Mouse (Mus musculus) myocyte (in vitro differentiated cells): ENCODE data around the gene Nadsyn1. TPM values are rescaled to one million over a fixed set of nuclear protein-coding genes. Genes with fewer than 3 reads are reported as not detected.

ENCODE experiments used
- H3K27me3 ChIP-seq: one replicate; pipeline ENCODE4 v1.6.1; 2011; ENCODE audit not compliant: control insufficient read depth, insufficient read depth, insufficient read length
- H3K36me3 ChIP-seq: one replicate; pipeline ENCODE4 v1.6.1; 2011; ENCODE audit not compliant: control insufficient read depth, insufficient read depth
- H3K4me2 ChIP-seq: one replicate; pipeline ENCODE4 v1.6.1; 2011; ENCODE audit warnings: low read depth, control low read depth
- H3K4me3 ChIP-seq: one replicate; pipeline ENCODE4 v1.5.1; 2011; ENCODE audit warnings: mild to moderate bottlenecking, control low read depth, moderate library complexity
- H3K79me2 ChIP-seq: one replicate; pipeline ENCODE4 v1.6.1; 2011; ENCODE audit not compliant: control insufficient read depth, insufficient read depth
- H3ac ChIP-seq: one replicate; pipeline ENCODE4 v1.6.1; 2011; ENCODE audit not compliant: control insufficient read depth, insufficient read length
- CEBPB ChIP-seq: IDR thresholded peaks from 2 replicates; pipeline ENCODE4 v1.6.1; 2011; ENCODE audit warnings: mild to moderate bottlenecking, moderate library complexity; ENCODE audit not compliant: poor library complexity, insufficient read depth, severe bottlenecking
- E2F4 ChIP-seq: IDR thresholded peaks from one replicate; pipeline ENCODE4 v1.6.1; 2011; ENCODE audit warnings: mild to moderate bottlenecking, control low read depth, moderate library complexity; ENCODE audit not compliant: insufficient read depth
- MAX ChIP-seq: IDR thresholded peaks from one replicate; pipeline ENCODE4 v1.6.1; 2011; ENCODE audit warnings: low read depth, mild to moderate bottlenecking, control low read depth
- MYOD1 ChIP-seq, 3 experiments: IDR thresholded peaks; one replicate each; pipeline ENCODE4 v1.6.1; 2011; ENCODE audit warnings: control low read depth in 2 of 3, low read depth in 2 of 3, mild to moderate bottlenecking in 2 of 3, moderate library complexity in 1 of 3; ENCODE audit not compliant: insufficient read length in 2 of 3, control insufficient read depth in 1 of 3
- MYOG ChIP-seq, 3 experiments: IDR thresholded peaks; one replicate each; pipeline ENCODE4 v1.6.1; 2011; ENCODE audit warnings: control low read depth in 2 of 3, low read depth in 2 of 3, mild to moderate bottlenecking in 2 of 3; ENCODE audit not compliant: insufficient read length in 2 of 3, control insufficient read depth in 1 of 3, insufficient read depth in 1 of 3
- POLR2A ChIP-seq: IDR thresholded peaks from one replicate; pipeline ENCODE4 v1.6.1; 2011; ENCODE audit warnings: low read depth, mild to moderate bottlenecking, control low read depth, moderate library complexity; ENCODE audit not compliant: insufficient read length
- POLR2AphosphoS2 ChIP-seq: IDR thresholded peaks from one replicate; pipeline ENCODE4 v1.6.1; 2011; ENCODE audit warnings: low read depth, control low read depth; ENCODE audit not compliant: insufficient read length
- REST ChIP-seq: IDR thresholded peaks from one replicate; pipeline ENCODE4 v1.6.1; 2011; ENCODE audit warnings: mild to moderate bottlenecking, control low read depth, moderate library complexity; ENCODE audit not compliant: insufficient read depth, insufficient read length
- SRF ChIP-seq: IDR thresholded peaks from one replicate; pipeline ENCODE4 v1.6.1; 2011; ENCODE audit warnings: low read depth; ENCODE audit not compliant: control insufficient read depth, insufficient read length
- TCF12 ChIP-seq: IDR thresholded peaks from one replicate; pipeline ENCODE4 v1.6.1; 2011; ENCODE audit warnings: mild to moderate bottlenecking, control low read depth; ENCODE audit not compliant: poor library complexity, insufficient read depth, severe bottlenecking
- TCF3 ChIP-seq: IDR thresholded peaks from one replicate; pipeline ENCODE4 v1.6.1; 2011; ENCODE audit warnings: low read depth, control low read depth; ENCODE audit not compliant: insufficient read length
- USF1 ChIP-seq: IDR thresholded peaks from one replicate; pipeline ENCODE4 v1.6.1; 2011; ENCODE audit warnings: low read depth, mild to moderate bottlenecking, control low read depth, moderate library complexity
- polyA plus RNA-seq: library from polyadenylated mRNA; unstranded; fragments of >200 nt; fragmentation: generic; extraction: Trizol; gene quantifications from one replicate; pipeline ENCODE4 v1.2.1, GENCODE M21; 2012; ENCODE audit warnings: missing spikeins

Gene Nadsyn1
- polyA plus RNA-seq, 1 experiment = 5.7 TPM

- no peak overlapping the region for H3K4me3 ChIP-seq
- no peaks in the 10 kb centered on the region for H3K36me3 ChIP-seq
- H3K4me2 ChIP-seq = no peak overlapping the region
- H3ac ChIP-seq = no peak overlapping the region
- H3K79me2 ChIP-seq = no peaks in the 10 kb centered on the region
- TF ChIP-seq MYOD1 (IDR thresholded peaks at IDR 0.05; ENCODE audit: control insufficient read depth in 1 of 3, insufficient read length in 2 of 3, low read depth in 2 of 3) (no peak), REST (no peak), MAX (no peak), POLR2AphosphoS2 (no peak), MYOG (IDR thresholded peaks at IDR 0.05; ENCODE audit: control insufficient read depth in 1 of 3, insufficient read depth in 1 of 3, insufficient read length in 2 of 3, low read depth in 2 of 3) (no peak), TCF12 (no peak), SRF (no peak), TCF3 (no peak), E2F4 (no peak), USF1 (no peak), POLR2A (no peak), CEBPB (no peak)
- H3K27me3 ChIP-seq = no peaks in the 10 kb centered on the region
Observed at GRCm38 (mm10) chr7:143752606-143753005, 70.0 kb downstream of the Nadsyn1 start.

- Histone ChIP-seq H3K36me3 (no peaks in the 10 kb centered on the region), H3ac (no peak overlapping the region), H3K79me2 (no peaks in the 10 kb centered on the region), H3K27me3 (no peaks in the 10 kb centered on the region), H3K4me3 (no peak overlapping the region), H3K4me2 (no peak overlapping the region)
- no peak for TF ChIP-seq MYOD1 (IDR thresholded peaks at IDR 0.05; ENCODE audit: control insufficient read depth in 1 of 3, insufficient read length in 2 of 3, low read depth in 2 of 3)
- TF ChIP-seq MAX = no peak
- no peak for TF ChIP-seq TCF12
- no peak for TF ChIP-seq MYOG (IDR thresholded peaks at IDR 0.05; ENCODE audit: control insufficient read depth in 1 of 3, insufficient read depth in 1 of 3, insufficient read length in 2 of 3, low read depth in 2 of 3)
- no peak for TF ChIP-seq POLR2A
- TF ChIP-seq POLR2AphosphoS2 = no peak
- TF ChIP-seq CEBPB = no peak
- no peak for TF ChIP-seq USF1
- TF ChIP-seq REST = no peak
- no peak for TF ChIP-seq SRF
- TF ChIP-seq TCF3 = no peak
- no peak for TF ChIP-seq E2F4
Observed at GRCm38 (mm10) chr7:143752056-143752455, 70.6 kb downstream of the Nadsyn1 start.

GRCm38 (mm10) chr7:143751380-143751779 is 71.3 kb downstream of the Nadsyn1 start:
- Histone ChIP-seq H3K36me3 (no peaks in the 10 kb centered on the region), H3ac (no peak overlapping the region), H3K4me3 (no peak overlapping the region), H3K79me2 (no peaks in the 10 kb centered on the region), H3K27me3 (no peaks in the 10 kb centered on the region), H3K4me2 (no peak overlapping the region)
- no peak for TF ChIP-seq POLR2A
- TF ChIP-seq POLR2AphosphoS2 = no peak
- no peak for TF ChIP-seq E2F4
- TF ChIP-seq SRF = no peak
- no peak for TF ChIP-seq TCF3
- TF ChIP-seq MYOD1 (IDR thresholded peaks at IDR 0.05; ENCODE audit: control insufficient read depth in 1 of 3, insufficient read length in 2 of 3, low read depth in 2 of 3) = no peak
- no peak for TF ChIP-seq MYOG (IDR thresholded peaks at IDR 0.05; ENCODE audit: control insufficient read depth in 1 of 3, insufficient read depth in 1 of 3, insufficient read length in 2 of 3, low read depth in 2 of 3)
- TF ChIP-seq CEBPB = no peak
- TF ChIP-seq REST = no peak
- TF ChIP-seq MAX = no peak
- no peak for TF ChIP-seq USF1
- no peak for TF ChIP-seq TCF12

- Histone ChIP-seq H3ac (no peak overlapping the region), H3K27me3 (no peaks in the 10 kb centered on the region), H3K79me2 (no peaks in the 10 kb centered on the region), H3K36me3 (no peaks in the 10 kb centered on the region), H3K4me3 (no peak overlapping the region), H3K4me2 (no peak overlapping the region)
- no peak for TF ChIP-seq MYOD1 (IDR thresholded peaks at IDR 0.05; ENCODE audit: control insufficient read depth in 1 of 3, insufficient read length in 2 of 3, low read depth in 2 of 3)
- no peak for TF ChIP-seq POLR2AphosphoS2
- no peak for TF ChIP-seq POLR2A
- TF ChIP-seq MAX = no peak
- TF ChIP-seq E2F4 = no peak
- TF ChIP-seq MYOG (IDR thresholded peaks at IDR 0.05; ENCODE audit: control insufficient read depth in 1 of 3, insufficient read depth in 1 of 3, insufficient read length in 2 of 3, low read depth in 2 of 3) = no peak
- TF ChIP-seq TCF3 = no peak
- no peak for TF ChIP-seq USF1
- TF ChIP-seq TCF12 = no peak
- no peak for TF ChIP-seq CEBPB
- no peak for TF ChIP-seq REST
- no peak for TF ChIP-seq SRF
Observed at GRCm38 (mm10) chr7:143749045-143749444, 73.6 kb downstream of the Nadsyn1 start.

- no peaks in the 10 kb centered on the region for H3K79me2 ChIP-seq
- H3K27me3 ChIP-seq = no peaks in the 10 kb centered on the region
- peak overlapping the region; percentile 28 for H3K4me2 ChIP-seq
- TF ChIP-seq E2F4 (no peak), SRF (no peak), MYOD1 (IDR thresholded peaks at IDR 0.05; ENCODE audit: control insufficient read depth in 1 of 3, insufficient read length in 2 of 3, low read depth in 2 of 3) (peak in 2 of 3 experiments; percentile 21 to 36), CEBPB (no peak), TCF3 (no peak), MAX (no peak)
- H3ac ChIP-seq = no peak overlapping the region
- H3K36me3 ChIP-seq = no peaks in the 10 kb centered on the region
- no peak overlapping the region for H3K4me3 ChIP-seq
Observed at GRCm38 (mm10) chr7:143748041-143748868, 74.4 kb downstream of the Nadsyn1 start.
